Mouse (Mus musculus): ENCODE measurements around the gene Sdsl. TPM values are rescaled to one million over a fixed set of nuclear protein-coding genes. Genes with fewer than 3 reads are reported as not detected.

The Sdsl gene
- polyA plus RNA-seq, 1 experiment from 2014 or later: 8.6 TPM

- Histone ChIP-seq H3K9ac (ENCODE audit: low read depth, low read length) (no peak overlapping the region), H3K4me3 (ENCODE audit: low read depth, low read length) (peak overlapping the region; percentile 26; the same call in 1 of the 2 replicates), H3K4me1 (ENCODE audit: control insufficient read depth, insufficient read depth, low read length) (peaks cover 17% of the 10 kb centered on the region), H3K4me2 (peak overlapping the region; percentile 41), H3K27ac (ENCODE audit: low read depth, low read length) (no peak overlapping the region), H3K36me3 (ENCODE audit: control insufficient read depth, insufficient read depth, low read length) (no peaks in the 10 kb centered on the region), H3K27me3 (ENCODE audit: control insufficient read depth, insufficient read depth, low read length) (peaks cover 76% of the 10 kb centered on the region), H3K9me3 (replicated peaks; ENCODE audit: control insufficient read depth, low read length) (no peaks in the 10 kb centered on the region)
- no peak for ATAC-seq (replicated peaks; ENCODE audit: insufficient number of reproducible peaks, low FRiP score, low TSS enrichment)
- WGBS (ENCODE audit: insufficient replicate concordance): under 1% methylated on average over 33 of the region's 33 CpGs
Measured at GRCm38 (mm10) chr5:120437986-120438385, 34.6 kb downstream of the Sdsl start.

DNA sequence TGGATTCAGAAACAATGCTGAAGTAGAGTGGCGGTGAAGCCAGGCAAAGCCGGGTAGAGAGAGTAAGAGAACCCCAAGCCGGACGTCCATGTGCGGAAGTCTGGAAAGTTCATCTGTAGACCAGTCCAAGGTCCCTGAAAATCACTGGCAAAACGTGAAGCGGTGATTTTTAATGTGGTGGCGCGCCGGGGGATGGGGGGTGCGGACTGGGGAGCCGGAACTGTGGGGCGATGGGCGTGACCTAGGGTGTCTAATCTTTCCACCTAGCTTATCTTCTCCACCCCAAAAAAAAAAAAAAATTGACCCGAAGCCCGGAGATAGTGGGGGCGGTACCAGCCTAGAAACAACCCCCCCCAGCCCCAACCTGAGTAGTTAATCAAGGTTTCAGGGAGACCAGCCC lies 35.1 kb downstream of the Sdsl start:
- no peak overlapping the region for H3K4me2 ChIP-seq
- H3K9ac ChIP-seq (ENCODE audit: low read depth, low read length): no peak overlapping the region
- H3K27ac ChIP-seq (ENCODE audit: low read depth, low read length): no peak overlapping the region
- peaks cover 17% of the 10 kb centered on the region for H3K4me1 ChIP-seq (ENCODE audit: control insufficient read depth, insufficient read depth, low read length)
- H3K36me3 ChIP-seq (ENCODE audit: control insufficient read depth, insufficient read depth, low read length): no peaks in the 10 kb centered on the region
- H3K27me3 ChIP-seq (ENCODE audit: control insufficient read depth, insufficient read depth, low read length): peaks cover 79% of the 10 kb centered on the region
- H3K4me3 ChIP-seq (ENCODE audit: low read depth, low read length): 0 out of 2 replicates have a peak overlapping the region, but pooled peaks have one; percentile 26
- WGBS (ENCODE audit: insufficient replicate concordance): 2% methylated on average over 17 of the region's 17 CpGs
- no peaks in the 10 kb centered on the region for H3K9me3 ChIP-seq (replicated peaks; ENCODE audit: control insufficient read depth, low read length)
- no peak for ATAC-seq (replicated peaks; ENCODE audit: insufficient number of reproducible peaks, low FRiP score, low TSS enrichment)

GRCm38 (mm10) chr5:120436885-120437495 lies 35.6 kb downstream of the Sdsl start:
- Histone ChIP-seq H3K4me2 (no peak overlapping the region), H3K36me3 (ENCODE audit: control insufficient read depth, insufficient read depth, low read length) (no peaks in the 10 kb centered on the region), H3K4me3 (ENCODE audit: low read depth, low read length) (no peak overlapping the region), H3K27ac (ENCODE audit: low read depth, low read length) (no peak overlapping the region), H3K27me3 (ENCODE audit: control insufficient read depth, insufficient read depth, low read length) (peaks cover 84% of the 10 kb centered on the region), H3K9ac (ENCODE audit: low read depth, low read length) (no peak overlapping the region), H3K4me1 (ENCODE audit: control insufficient read depth, insufficient read depth, low read length) (peaks cover 17% of the 10 kb centered on the region), H3K9me3 (replicated peaks; ENCODE audit: control insufficient read depth, low read length) (no peaks in the 10 kb centered on the region)
- ATAC-seq (replicated peaks; ENCODE audit: insufficient number of reproducible peaks, low FRiP score, low TSS enrichment): no peak
- WGBS (ENCODE audit: insufficient replicate concordance): 1% methylated on average over 18 of the region's 18 CpGs

DNA sequence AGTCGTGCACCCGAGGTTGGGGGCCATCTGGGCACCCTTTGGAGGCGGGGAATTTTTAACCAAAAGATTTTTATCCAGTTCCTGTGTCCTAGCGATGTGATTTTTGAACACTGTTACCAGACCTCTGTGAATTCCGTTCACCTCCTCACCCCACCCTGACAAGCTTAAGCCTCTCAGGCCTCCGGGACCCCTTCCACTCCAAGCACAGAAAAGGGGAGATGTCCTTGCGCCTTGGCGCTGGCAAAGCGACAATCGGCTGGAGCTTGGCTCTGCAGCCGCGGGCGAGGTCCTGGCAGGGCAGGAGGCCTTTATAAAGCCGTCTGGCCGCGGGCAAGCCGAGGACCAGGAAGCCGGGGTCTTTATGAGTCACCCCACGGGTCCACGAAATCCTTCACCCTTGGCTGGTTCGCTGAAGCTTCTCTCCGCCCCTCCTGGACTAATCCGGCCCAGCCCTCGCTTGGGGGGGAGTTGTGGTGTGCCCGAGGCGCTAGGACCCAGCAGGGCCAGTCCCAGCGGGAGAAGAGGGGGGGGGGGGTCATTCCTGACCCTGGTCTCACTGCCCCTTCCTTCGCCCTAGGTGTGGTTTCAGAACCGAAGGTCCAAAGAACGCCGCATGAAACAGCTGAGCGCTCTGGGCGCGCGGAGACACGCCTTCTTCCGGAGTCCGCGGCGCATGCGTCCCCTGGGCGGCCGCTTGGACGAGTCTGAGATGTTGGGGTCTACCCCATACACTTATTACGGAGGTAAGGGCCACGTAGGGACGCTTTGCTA lies 36.7 kb downstream of the Sdsl start:
- Histone ChIP-seq H3K4me3 (ENCODE audit: low read depth, low read length) (peak overlapping the region; percentile 46), H3K4me2 (peak overlapping the region; percentile 74), H3K9me3 (replicated peaks; ENCODE audit: control insufficient read depth, low read length) (no peaks in the 10 kb centered on the region), H3K4me1 (ENCODE audit: control insufficient read depth, insufficient read depth, low read length) (peaks cover 17% of the 10 kb centered on the region), H3K36me3 (ENCODE audit: control insufficient read depth, insufficient read depth, low read length) (no peaks in the 10 kb centered on the region), H3K27ac (ENCODE audit: low read depth, low read length) (no peak overlapping the region), H3K9ac (ENCODE audit: low read depth, low read length) (no peak overlapping the region), H3K27me3 (ENCODE audit: control insufficient read depth, insufficient read depth, low read length) (peaks cover 95% of the 10 kb centered on the region)
- ATAC-seq (replicated peaks; ENCODE audit: insufficient number of reproducible peaks, low FRiP score, low TSS enrichment): no peak
- WGBS (ENCODE audit: insufficient replicate concordance): 1% methylated on average over 47 of the region's 47 CpGs

GRCm38 (mm10) chr5:120435006-120435681 lies 37.5 kb downstream of the Sdsl start:
- no peak for ATAC-seq (replicated peaks; ENCODE audit: insufficient number of reproducible peaks, low FRiP score, low TSS enrichment)
- no peaks in the 10 kb centered on the region for H3K36me3 ChIP-seq (ENCODE audit: control insufficient read depth, insufficient read depth, low read length)
- no peaks in the 10 kb centered on the region for H3K9me3 ChIP-seq (replicated peaks; ENCODE audit: control insufficient read depth, low read length)
- 1% methylated on average over 44 of the region's 44 CpGs for WGBS (ENCODE audit: insufficient replicate concordance)
- no peak overlapping the region for H3K27ac ChIP-seq (ENCODE audit: low read depth, low read length)
- no peak overlapping the region; the same call in 1 of the 2 replicates for H3K4me2 ChIP-seq
- 0 out of 2 replicates have a peak overlapping the region, but pooled peaks have one; percentile 46 for H3K4me3 ChIP-seq (ENCODE audit: low read depth, low read length)
- peaks cover 15% of the 10 kb centered on the region for H3K4me1 ChIP-seq (ENCODE audit: control insufficient read depth, insufficient read depth, low read length)
- H3K9ac ChIP-seq (ENCODE audit: low read depth, low read length): no peak overlapping the region
- H3K27me3 ChIP-seq (ENCODE audit: control insufficient read depth, insufficient read depth, low read length): peaks cover 98% of the 10 kb centered on the region

DNA sequence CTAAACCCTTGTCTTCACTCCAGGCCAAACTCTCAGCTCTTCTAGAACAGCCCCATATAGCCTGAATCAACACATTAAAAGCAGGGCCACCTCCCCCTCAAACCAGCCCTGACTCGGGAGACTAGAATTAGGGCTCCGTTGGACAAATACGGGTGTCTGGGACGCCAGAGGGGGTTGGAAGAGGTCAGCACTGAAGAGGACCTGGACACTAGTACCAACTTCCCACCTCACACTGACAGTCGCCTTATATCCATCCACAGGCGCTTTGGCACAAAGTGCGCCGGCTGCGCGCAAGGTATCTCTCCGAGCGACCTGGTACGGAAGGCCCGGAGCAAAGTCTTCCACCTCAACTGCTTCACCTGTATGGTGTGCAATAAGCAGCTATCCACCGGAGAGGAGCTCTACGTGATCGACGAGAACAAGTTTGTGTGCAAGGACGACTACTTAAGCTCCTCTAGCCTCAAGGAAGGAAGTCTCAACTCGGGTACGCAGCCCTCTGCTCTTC lies 38.3 kb downstream of the Sdsl start:
- Histone ChIP-seq H3K27me3 (ENCODE audit: control insufficient read depth, insufficient read depth, low read length) (peaks cover 98% of the 10 kb centered on the region), H3K4me3 (ENCODE audit: low read depth, low read length) (no peak overlapping the region), H3K4me2 (no peak overlapping the region), H3K27ac (ENCODE audit: low read depth, low read length) (no peak overlapping the region), H3K9me3 (replicated peaks; ENCODE audit: control insufficient read depth, low read length) (no peaks in the 10 kb centered on the region), H3K4me1 (ENCODE audit: control insufficient read depth, insufficient read depth, low read length) (peaks cover 9% of the 10 kb centered on the region; the same call in 1 of the 2 replicates), H3K36me3 (ENCODE audit: control insufficient read depth, insufficient read depth, low read length) (no peaks in the 10 kb centered on the region), H3K9ac (ENCODE audit: low read depth, low read length) (no peak overlapping the region)
- 3% methylated on average over 21 of the region's 21 CpGs for WGBS (ENCODE audit: insufficient replicate concordance)
- no peak for ATAC-seq (replicated peaks; ENCODE audit: insufficient number of reproducible peaks, low FRiP score, low TSS enrichment)

GRCm38 (mm10) chr5:120433135-120433760 lies 39.4 kb downstream of the Sdsl start:
- no peak overlapping the region for H3K4me2 ChIP-seq
- H3K27ac ChIP-seq (ENCODE audit: low read depth, low read length): no peak overlapping the region

GRCm38 (mm10) chr5:120432486-120433015 lies 40.1 kb downstream of the Sdsl start:
- Histone ChIP-seq H3K36me3 (ENCODE audit: control insufficient read depth, insufficient read depth, low read length) (no peaks in the 10 kb centered on the region), H3K9me3 (replicated peaks; ENCODE audit: control insufficient read depth, low read length) (no peaks in the 10 kb centered on the region), H3K27me3 (ENCODE audit: control insufficient read depth, insufficient read depth, low read length) (peaks cover 98% of the 10 kb centered on the region), H3K27ac (ENCODE audit: low read depth, low read length) (no peak overlapping the region), H3K9ac (ENCODE audit: low read depth, low read length) (no peak overlapping the region), H3K4me2 (no peak overlapping the region), H3K4me3 (ENCODE audit: low read depth, low read length) (no peak overlapping the region), H3K4me1 (ENCODE audit: control insufficient read depth, insufficient read depth, low read length) (peaks cover 9% of the 10 kb centered on the region; the same call in 1 of the 2 replicates)
- WGBS (ENCODE audit: insufficient replicate concordance): 3% methylated on average over 9 of the region's 9 CpGs
- ATAC-seq (replicated peaks; ENCODE audit: insufficient number of reproducible peaks, low FRiP score, low TSS enrichment): no peak

More at GRCm38 (mm10) chr5:120433135-120433760, 39.4 kb downstream of the Sdsl start:
- Histone ChIP-seq H3K4me1 (ENCODE audit: control insufficient read depth, insufficient read depth, low read length) (peaks cover 9% of the 10 kb centered on the region; the same call in 1 of the 2 replicates), H3K4me3 (ENCODE audit: low read depth, low read length) (no peak overlapping the region), H3K9ac (ENCODE audit: low read depth, low read length) (no peak overlapping the region), H3K9me3 (replicated peaks; ENCODE audit: control insufficient read depth, low read length) (no peaks in the 10 kb centered on the region), H3K36me3 (ENCODE audit: control insufficient read depth, insufficient read depth, low read length) (no peaks in the 10 kb centered on the region), H3K27me3 (ENCODE audit: control insufficient read depth, insufficient read depth, low read length) (peaks cover 98% of the 10 kb centered on the region)
- 1% methylated on average over 13 of the region's 13 CpGs for WGBS (ENCODE audit: insufficient replicate concordance)
- ATAC-seq (replicated peaks; ENCODE audit: insufficient number of reproducible peaks, low FRiP score, low TSS enrichment): no peak

All from heart, embryonic 11.5 days (tissue).